Mouse (Mus musculus) forebrain, embryonic 12.5 days (tissue): ENCODE data around the gene Opa3. TPM values are rescaled to one million over a fixed set of nuclear protein-coding genes. Genes with fewer than 3 reads are reported as not detected.
A peak's percentile ranks its signal among the peaks of the same experiment; 100 is the strongest.

Experiments used
- ATAC-seq: fragments of 200-750 bp; cut with Nextera tagmentation; 2 replicates; pipeline ENCODE4 v1.8.0; 2017; ENCODE audit warnings: moderate TSS enrichment; ENCODE audit not compliant: low FRiP score
- H3K27ac ChIP-seq: fragments of 300-500 bp; sonication (generic); 2 replicates; pipeline ENCODE4 v1.5.1; 2016; ENCODE audit warnings: mild to moderate bottlenecking
- H3K27me3 ChIP-seq: fragments of 300-500 bp; sonication (generic); 2 replicates; pipeline ENCODE4 v1.6.1; 2016; ENCODE audit warnings: mild to moderate bottlenecking
- H3K36me3 ChIP-seq: fragments of 300-500 bp; sonication (generic); replicated peaks from 2 replicates; pipeline ENCODE4 v1.6.1; 2016; ENCODE audit warnings: mild to moderate bottlenecking
- H3K4me1 ChIP-seq: fragments of 300-500 bp; sonication (generic); 2 replicates; pipeline ENCODE4 v1.6.1; 2016
- H3K4me2 ChIP-seq: fragments of 300-500 bp; sonication (generic); 2 replicates; pipeline ENCODE4 v1.6.1; 2016; ENCODE audit warnings: mild to moderate bottlenecking, moderate library complexity
- H3K4me3 ChIP-seq: fragments of 300-500 bp; sonication (generic); replicated peaks from 2 replicates; pipeline ENCODE4 v1.5.1; 2016; ENCODE audit warnings: mild to moderate bottlenecking
- H3K9ac ChIP-seq: fragments of 300-500 bp; sonication (generic); 2 replicates; pipeline ENCODE4 v1.6.1; 2016; ENCODE audit warnings: mild to moderate bottlenecking
- H3K9me3 ChIP-seq: fragments of 300-500 bp; sonication (generic); 2 replicates; pipeline ENCODE4 v1.6.1; 2016
- WGBS: fragments of 180-500 bp; shearing (Covaris S2); methylation state at CpG from one replicate; pipeline ENCODE4 v1.1.7; 2016; 5-methylcytosine and 5-hydroxymethylcytosine counted together
- polyA plus RNA-seq: library from polyadenylated mRNA; unstranded; fragments of >200 nt; fragmentation: Nextera tagmentation; extraction: Ambion mirVana; gene quantifications from 2 replicates; pipeline ENCODE4 v1.2.1, GENCODE M21; 2016

The Opa3 gene
- polyA plus RNA-seq, 1 experiment from 2014 or later, result 45.5 TPM

DNA sequence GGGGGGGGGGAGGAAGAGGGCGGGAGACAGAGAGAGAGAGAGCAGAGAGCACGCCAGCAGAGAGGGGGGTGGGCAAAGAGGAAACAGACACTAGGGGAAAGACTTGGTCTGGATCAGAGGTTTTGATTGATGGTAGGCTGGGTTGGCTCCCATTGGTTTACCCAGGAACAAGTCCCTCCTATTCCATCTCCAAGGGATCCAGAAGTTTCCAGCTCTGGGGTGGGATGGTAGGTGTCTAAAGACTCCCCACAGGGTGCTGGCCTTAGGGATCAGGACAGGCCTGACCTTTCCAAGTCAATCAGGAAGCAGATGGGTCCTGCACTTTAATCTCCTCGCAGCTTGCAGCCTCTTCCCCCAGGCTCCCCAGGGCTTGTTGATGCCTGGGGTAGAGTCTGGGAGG is 10.2 kb upstream of the Opa3 start:
- Histone ChIP-seq H3K4me1 (no peaks in the 10 kb centered on the region), H3K4me3 (no peak overlapping the region), H3K4me2 (no peak overlapping the region), H3K9me3 (no peaks in the 10 kb centered on the region), H3K27ac (no peak overlapping the region), H3K27me3 (peaks cover 25% of the 10 kb centered on the region), H3K9ac (no peak overlapping the region), H3K36me3 (no peaks in the 10 kb centered on the region)
- ATAC-seq, result no peak
- 11% methylated on average over 2 of the region's 3 CpGs for WGBS

DNA sequence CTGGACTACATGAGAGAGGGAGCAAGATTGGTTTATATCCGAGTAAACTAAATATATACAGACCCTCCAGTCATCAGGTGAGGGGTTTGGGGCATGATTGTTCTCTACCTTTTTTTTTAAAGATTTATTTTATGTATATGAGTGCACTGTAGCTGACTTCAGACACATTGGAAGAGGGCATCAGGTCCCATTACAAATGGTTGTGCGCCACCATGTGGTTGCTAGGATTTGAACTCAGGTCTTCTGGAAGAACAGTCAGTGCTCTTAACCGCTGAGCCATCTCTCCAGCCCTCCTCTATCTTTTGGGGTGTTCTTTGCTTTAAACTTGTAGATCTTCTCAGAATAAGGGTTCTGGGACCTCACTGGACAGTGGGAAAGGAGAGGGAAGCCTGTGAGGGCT is 8.1 kb upstream of the Opa3 start:
- Histone ChIP-seq H3K27ac (no peak overlapping the region), H3K9ac (no peak overlapping the region), H3K9me3 (no peaks in the 10 kb centered on the region), H3K4me1 (no peaks in the 10 kb centered on the region), H3K4me3 (no peak overlapping the region), H3K4me2 (no peak overlapping the region), H3K36me3 (no peaks in the 10 kb centered on the region), H3K27me3 (peaks cover 15% of the 10 kb centered on the region; the same call in 1 of the 2 replicates)
- 75% methylated on average over 3 of the region's 3 CpGs for WGBS
- no peak for ATAC-seq

DNA sequence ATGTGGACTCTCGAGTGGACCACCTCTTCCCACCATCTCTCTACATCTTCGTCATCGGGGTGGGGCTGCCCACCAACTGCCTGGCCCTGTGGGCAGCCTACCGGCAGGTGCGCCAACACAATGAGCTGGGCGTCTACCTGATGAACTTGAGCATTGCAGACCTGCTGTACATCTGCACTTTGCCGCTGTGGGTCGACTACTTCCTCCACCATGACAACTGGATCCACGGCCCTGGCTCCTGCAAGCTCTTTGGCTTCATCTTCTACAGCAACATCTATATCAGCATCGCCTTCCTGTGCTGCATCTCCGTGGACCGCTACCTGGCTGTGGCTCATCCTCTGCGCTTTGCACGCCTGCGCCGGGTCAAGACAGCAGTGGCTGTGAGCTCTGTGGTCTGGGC is 5.9 kb upstream of the Opa3 start:
- Histone ChIP-seq H3K4me1 (peaks cover 7% of the 10 kb centered on the region), H3K4me3 (no peak overlapping the region), H3K27ac (no peak overlapping the region), H3K9me3 (no peaks in the 10 kb centered on the region), H3K9ac (no peak overlapping the region), H3K36me3 (peaks cover 4% of the 10 kb centered on the region; the same call in 1 of the 2 replicates), H3K4me2 (no peak overlapping the region), H3K27me3 (no peaks in the 10 kb centered on the region)
- ATAC-seq, result no peak
- 91% methylated on average over 16 of the region's 16 CpGs for WGBS

DNA sequence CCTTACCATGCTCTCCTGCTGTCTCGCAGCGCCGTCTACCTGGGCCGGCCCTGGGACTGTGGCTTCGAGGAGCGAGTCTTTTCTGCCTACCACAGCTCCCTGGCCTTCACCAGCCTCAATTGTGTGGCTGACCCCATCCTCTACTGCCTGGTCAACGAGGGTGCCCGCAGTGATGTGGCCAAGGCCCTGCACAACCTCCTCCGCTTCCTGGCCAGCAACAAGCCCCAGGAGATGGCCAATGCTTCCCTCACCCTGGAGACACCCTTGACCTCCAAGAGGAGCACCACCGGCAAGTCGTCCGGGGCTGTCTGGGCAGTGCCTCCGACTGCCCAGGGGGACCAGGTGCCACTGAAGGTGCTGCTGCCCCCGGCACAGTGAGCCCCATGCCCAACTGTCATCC is 5.3 kb upstream of the Opa3 start:
- H3K4me3 ChIP-seq, result no peak overlapping the region
- H3K9ac ChIP-seq, result no peak overlapping the region
- WGBS, result 92% methylated on average over 14 of the region's 14 CpGs
- no peak overlapping the region for H3K4me2 ChIP-seq
- H3K27ac ChIP-seq, result no peak overlapping the region
- no peaks in the 10 kb centered on the region for H3K27me3 ChIP-seq
- H3K36me3 ChIP-seq, result peaks cover 4% of the 10 kb centered on the region; the same call in 1 of the 2 replicates
- ATAC-seq, result no peak
- H3K9me3 ChIP-seq, result no peaks in the 10 kb centered on the region
- peaks cover 9% of the 10 kb centered on the region for H3K4me1 ChIP-seq

DNA sequence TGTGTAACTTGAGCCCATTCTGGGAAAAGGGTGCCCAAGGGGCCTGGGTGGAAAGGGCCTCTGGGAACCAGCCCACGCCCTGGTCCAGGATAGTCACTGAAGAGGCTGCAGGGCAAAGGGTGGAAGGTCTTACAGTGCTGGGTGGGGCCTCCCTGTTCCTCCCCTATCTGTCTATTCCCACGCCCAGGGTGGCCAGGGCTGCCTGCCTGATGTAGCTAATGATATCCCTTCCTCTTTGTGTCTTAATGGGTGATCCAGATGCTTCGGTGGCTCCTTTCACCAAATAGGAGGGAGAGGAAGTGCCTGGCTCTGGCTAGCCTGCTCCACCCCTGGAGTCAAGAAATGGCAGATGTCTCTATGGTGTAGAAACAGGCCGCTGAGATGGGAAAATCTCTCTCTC is 3.2 kb upstream of the Opa3 start:
- no peaks in the 10 kb centered on the region for H3K9me3 ChIP-seq
- 86% methylated on average over 3 of the region's 4 CpGs for WGBS

DNA sequence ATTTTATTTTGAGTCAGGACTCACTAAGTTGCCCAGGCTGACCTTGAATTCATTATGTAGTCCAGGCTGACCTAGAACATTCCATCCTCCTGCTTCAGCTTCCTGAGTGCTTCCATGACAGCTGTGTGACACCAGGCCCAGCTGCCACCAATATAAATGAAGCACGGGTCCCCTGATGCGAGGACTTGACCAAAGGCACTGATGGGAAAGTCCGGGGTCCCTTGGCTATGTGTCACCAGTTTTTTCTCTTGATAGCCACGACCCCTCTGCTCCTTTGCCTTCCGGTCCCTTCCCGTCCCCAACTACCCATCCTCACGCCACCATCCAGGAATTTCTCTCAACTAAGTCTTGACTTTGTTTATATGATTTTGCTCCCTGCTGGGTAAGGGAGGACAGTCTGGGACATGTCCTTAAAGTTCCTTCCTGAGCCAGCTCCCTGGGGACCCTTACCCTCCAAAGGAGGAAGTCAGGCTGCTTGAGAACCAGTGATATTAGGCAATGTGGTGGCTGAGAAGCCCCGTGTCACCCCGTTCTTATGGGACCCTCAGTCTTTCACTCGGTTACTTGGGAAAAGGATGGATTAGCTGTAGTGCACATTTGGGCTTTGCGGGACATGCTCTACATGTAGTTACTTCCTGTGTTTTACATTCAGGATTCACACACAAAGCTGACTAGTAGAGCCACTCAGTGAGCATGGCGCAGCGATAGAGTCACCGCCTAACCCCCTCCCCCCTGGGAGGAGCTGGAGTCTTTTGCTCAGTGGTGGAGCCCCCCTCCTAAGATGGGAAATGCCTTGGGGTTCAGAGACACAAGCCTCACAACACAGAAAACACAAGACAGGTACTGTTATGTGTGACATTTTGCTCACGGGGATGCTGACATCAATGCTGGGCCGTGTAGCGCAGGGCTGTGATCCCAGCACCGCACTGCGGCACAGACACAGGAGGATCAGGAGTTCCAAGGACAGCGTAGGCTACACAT is 1.0 kb upstream of the Opa3 start:
- peak overlapping the region; percentile 64 for H3K4me3 ChIP-seq
- peaks cover 16% of the 10 kb centered on the region for H3K36me3 ChIP-seq
- H3K9me3 ChIP-seq, result no peaks in the 10 kb centered on the region
- peaks cover 24% of the 10 kb centered on the region for H3K4me1 ChIP-seq
- 21% methylated on average over 20 of the region's 20 CpGs for WGBS
- H3K27ac ChIP-seq, result peak overlapping the region; percentile 100
- H3K27me3 ChIP-seq, result no peaks in the 10 kb centered on the region
- peak overlapping the region; percentile 91 for H3K4me2 ChIP-seq
- peak; percentile 30 for ATAC-seq
- peak overlapping the region; percentile 61 for H3K9ac ChIP-seq

More for the DNA sequence above, 3.2 kb upstream of the Opa3 start:
- H3K36me3 ChIP-seq, result peaks cover 4% of the 10 kb centered on the region; the same call in 1 of the 2 replicates
- no peak for ATAC-seq
- H3K4me3 ChIP-seq, result no peak overlapping the region
- no peak overlapping the region for H3K9ac ChIP-seq
- H3K4me1 ChIP-seq, result peaks cover 18% of the 10 kb centered on the region
- no peak overlapping the region for H3K4me2 ChIP-seq
- no peak overlapping the region for H3K27ac ChIP-seq
- no peaks in the 10 kb centered on the region for H3K27me3 ChIP-seq

DNA sequence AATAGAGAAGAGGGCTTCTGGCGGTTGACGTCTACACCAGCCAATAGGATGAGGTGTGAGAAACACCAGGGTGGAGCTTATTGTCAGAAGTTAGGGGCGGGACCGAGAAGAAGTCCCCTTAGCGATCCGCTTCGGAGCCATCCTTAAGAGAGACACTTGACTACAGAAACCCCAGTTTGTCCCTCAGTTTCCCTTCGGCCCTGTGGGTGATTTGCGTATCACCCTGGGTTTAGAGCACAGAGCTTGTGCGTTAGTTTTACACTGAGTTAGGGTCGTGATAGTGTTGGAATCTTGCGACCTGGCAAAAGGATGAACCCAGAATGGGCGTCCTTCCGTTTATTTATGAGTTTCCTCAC is 637 bp downstream of the Opa3 start:
- Histone ChIP-seq H3K36me3 (peaks cover 22% of the 10 kb centered on the region), H3K27me3 (no peaks in the 10 kb centered on the region)

DNA sequence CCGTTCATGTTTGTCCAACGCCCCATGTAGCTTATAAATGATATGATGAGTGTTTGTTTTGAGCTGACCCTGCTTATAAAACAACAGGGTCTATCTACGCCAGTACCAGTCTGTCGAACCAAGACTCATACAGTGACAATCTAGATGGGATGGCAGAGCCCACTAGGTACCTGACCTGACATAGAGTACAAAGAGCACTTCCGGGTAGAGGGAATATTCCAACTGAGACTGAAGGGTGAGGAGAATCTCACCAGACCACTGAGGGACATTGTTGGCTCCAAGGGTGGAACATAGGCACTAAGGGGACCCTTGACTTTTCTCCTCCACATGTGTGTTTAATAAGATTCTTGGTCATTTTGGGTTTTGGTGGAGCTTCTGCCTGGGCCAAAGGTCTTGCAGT is 1.3 kb downstream of the Opa3 start:
- ATAC-seq, result no peak
- Histone ChIP-seq H3K4me2 (peak overlapping the region; percentile 91), H3K9me3 (no peaks in the 10 kb centered on the region), H3K27ac (peak overlapping the region; percentile 100; the same call in 1 of the 2 replicates), H3K4me1 (peaks cover 24% of the 10 kb centered on the region), H3K9ac (peak overlapping the region; percentile 68), H3K4me3 (peak overlapping the region; percentile 64), H3K36me3 (peaks cover 26% of the 10 kb centered on the region), H3K27me3 (no peaks in the 10 kb centered on the region)
- WGBS, result 51% methylated on average over 5 of the region's 5 CpGs

More for the DNA sequence above, 637 bp downstream of the Opa3 start:
- 0% methylated on average over 14 of the region's 14 CpGs for WGBS
- no peaks in the 10 kb centered on the region for H3K9me3 ChIP-seq
- no peak for ATAC-seq
- H3K4me1 ChIP-seq, result peaks cover 24% of the 10 kb centered on the region
- peak overlapping the region; percentile 100 for H3K27ac ChIP-seq
- H3K9ac ChIP-seq, result peak overlapping the region; percentile 68
- H3K4me3 ChIP-seq, result peak overlapping the region; percentile 64
- H3K4me2 ChIP-seq, result peak overlapping the region; percentile 91

DNA sequence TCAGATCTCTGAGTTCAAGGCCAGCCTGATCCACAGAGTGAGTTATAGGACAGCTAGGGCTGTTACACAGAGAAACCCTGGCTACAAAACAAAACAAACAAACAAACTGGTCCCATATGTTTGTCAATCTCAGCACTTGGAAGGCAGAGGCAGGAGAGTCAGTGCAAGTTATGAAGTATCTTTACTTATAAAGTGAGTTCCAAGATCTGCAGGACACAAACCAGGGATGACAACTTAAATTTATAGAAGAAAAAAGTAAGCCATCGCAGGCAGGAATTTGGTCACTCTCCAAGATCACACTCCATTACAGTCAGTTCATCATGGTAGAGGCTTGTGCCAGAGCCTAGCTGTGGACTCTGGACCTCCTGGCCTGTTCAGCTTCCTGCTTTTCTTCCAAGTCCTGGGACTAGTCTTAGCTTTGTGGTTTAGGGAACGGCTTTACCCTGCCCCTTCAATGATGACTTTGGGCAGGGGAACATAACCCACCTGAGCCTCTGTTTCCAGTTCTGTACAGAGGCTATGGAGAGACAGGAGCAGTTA is 2.0 kb downstream of the Opa3 start:
- Histone ChIP-seq H3K4me1 (peaks cover 24% of the 10 kb centered on the region), H3K4me3 (no peak overlapping the region), H3K4me2 (0 out of 2 replicates have a peak overlapping the region, but pooled peaks have one; percentile 91), H3K27ac (no peak overlapping the region), H3K27me3 (no peaks in the 10 kb centered on the region), H3K9ac (0 out of 2 replicates have a peak overlapping the region, but pooled peaks have one; percentile 40), H3K9me3 (no peaks in the 10 kb centered on the region), H3K36me3 (peaks cover 26% of the 10 kb centered on the region)
- no peak for ATAC-seq
- 97% methylated on average over 2 of the region's 2 CpGs for WGBS

DNA sequence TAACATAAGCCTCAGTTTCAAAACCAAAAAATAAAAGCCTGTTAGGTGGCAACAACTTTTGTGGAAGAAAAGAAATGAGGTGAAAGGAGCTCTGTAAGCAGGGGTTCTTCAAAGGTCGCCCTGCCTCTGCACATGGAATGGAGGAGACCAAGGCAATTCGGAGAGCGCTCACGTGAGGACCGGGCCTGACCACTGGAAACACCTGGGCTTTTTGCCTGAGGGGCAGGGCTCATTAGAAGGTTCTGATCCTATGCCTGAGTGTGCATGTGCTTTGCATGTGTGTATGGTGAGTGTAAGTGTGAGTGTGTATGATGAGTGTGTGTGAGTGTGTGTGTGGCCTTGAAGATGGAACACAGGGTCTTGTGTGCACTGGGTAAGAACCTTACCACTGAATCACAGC is 2.8 kb downstream of the Opa3 start:
- Histone ChIP-seq H3K9me3 (no peaks in the 10 kb centered on the region), H3K4me1 (peaks cover 24% of the 10 kb centered on the region), H3K4me2 (no peak overlapping the region), H3K27ac (no peak overlapping the region), H3K36me3 (peaks cover 23% of the 10 kb centered on the region), H3K27me3 (no peaks in the 10 kb centered on the region), H3K9ac (no peak overlapping the region), H3K4me3 (no peak overlapping the region)
- WGBS, result 95% methylated on average over 5 of the region's 5 CpGs
- no peak for ATAC-seq

DNA sequence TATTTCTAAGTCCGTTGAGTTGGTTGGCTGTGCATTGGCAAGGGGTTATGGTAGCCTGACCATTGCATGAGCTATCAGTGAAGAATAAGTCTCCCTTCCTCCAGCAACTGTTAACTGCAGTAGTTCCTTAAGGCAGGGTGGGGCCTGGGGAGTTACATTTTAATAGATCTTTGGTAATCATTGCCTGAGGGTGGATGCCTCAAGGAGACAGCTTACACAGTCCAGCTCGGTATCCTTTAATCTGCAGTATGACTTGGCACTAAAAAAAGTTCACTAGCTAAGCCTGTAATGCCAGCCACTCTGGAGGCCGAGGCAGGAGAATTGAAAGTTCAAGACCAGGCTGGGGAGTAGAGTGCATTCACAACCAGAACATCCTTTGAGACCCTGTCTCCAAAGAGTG is 3.7 kb downstream of the Opa3 start:
- no peak overlapping the region for H3K27ac ChIP-seq
- ATAC-seq, result no peak
- no peaks in the 10 kb centered on the region for H3K9me3 ChIP-seq
- WGBS, result 94% methylated on average over 3 of the region's 3 CpGs
- no peak overlapping the region for H3K9ac ChIP-seq
- H3K4me1 ChIP-seq, result peaks cover 20% of the 10 kb centered on the region
- H3K4me2 ChIP-seq, result no peak overlapping the region
- no peak overlapping the region for H3K4me3 ChIP-seq
- H3K27me3 ChIP-seq, result no peaks in the 10 kb centered on the region
- H3K36me3 ChIP-seq, result peaks cover 22% of the 10 kb centered on the region

DNA sequence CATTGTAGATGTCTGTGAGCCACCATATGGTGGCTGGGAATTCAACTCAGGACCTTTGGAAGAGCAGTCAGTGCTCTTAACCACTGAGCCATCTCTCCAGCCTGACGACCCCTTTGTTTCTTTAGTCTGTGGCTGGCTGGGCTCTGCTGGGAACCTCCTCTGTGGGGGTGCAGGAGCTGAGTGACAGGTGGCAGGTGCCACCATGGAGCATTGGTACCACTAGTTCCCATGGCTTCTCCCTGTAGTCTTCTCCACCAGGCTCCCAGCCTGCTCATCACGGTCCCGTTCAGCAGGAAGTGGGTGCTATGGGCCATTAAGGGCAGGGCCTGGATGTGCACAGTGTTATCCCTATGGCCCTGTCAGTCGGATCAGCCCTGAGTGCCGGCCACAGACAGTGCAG is 6.5 kb downstream of the Opa3 start:
- no peak overlapping the region for H3K27ac ChIP-seq
- H3K4me2 ChIP-seq, result no peak overlapping the region
- no peak overlapping the region for H3K9ac ChIP-seq
- H3K36me3 ChIP-seq, result peaks cover 22% of the 10 kb centered on the region
- H3K27me3 ChIP-seq, result no peaks in the 10 kb centered on the region
- ATAC-seq, result no peak
- H3K4me1 ChIP-seq, result peaks cover 15% of the 10 kb centered on the region
- H3K4me3 ChIP-seq, result no peak overlapping the region
- H3K9me3 ChIP-seq, result no peaks in the 10 kb centered on the region
- WGBS, result 78% methylated on average over 5 of the region's 5 CpGs
